Mouse (Mus musculus) intestine, embryonic 15.5 days (tissue): ENCODE results near the gene Pde4d. TPM values are rescaled to one million over a fixed set of nuclear protein-coding genes. Genes with fewer than 3 reads are reported as not detected.

ENCODE experiments used
- ATAC-seq: fragments of 200-750 bp; cut with Nextera tagmentation; 2 replicates; pipeline ENCODE4 v1.8.0; 2017; ENCODE audit warnings: moderate TSS enrichment, moderate library complexity
- H3K27ac ChIP-seq: fragments of 300-500 bp; sonication (generic); 2 replicates; pipeline ENCODE4 v1.5.1; 2015; ENCODE audit warnings: mild to moderate bottlenecking, inconsistent platforms
- H3K27me3 ChIP-seq: fragments of 300-500 bp; sonication (generic); replicated peaks from 2 replicates; pipeline ENCODE4 v1.6.1; 2015; ENCODE audit warnings: inconsistent platforms
- H3K36me3 ChIP-seq: fragments of 300-500 bp; sonication (generic); 2 replicates; pipeline ENCODE4 v1.6.1; 2015; ENCODE audit warnings: inconsistent platforms
- H3K4me1 ChIP-seq: fragments of 300-500 bp; sonication (generic); replicated peaks from 2 replicates; pipeline ENCODE4 v1.6.1; 2015; ENCODE audit warnings: inconsistent platforms
- H3K4me2 ChIP-seq: fragments of 300-500 bp; sonication (generic); replicated peaks from 2 replicates; pipeline ENCODE4 v1.6.1; 2015; ENCODE audit warnings: mild to moderate bottlenecking, inconsistent platforms
- H3K4me3 ChIP-seq: fragments of 300-500 bp; sonication (generic); replicated peaks from 2 replicates; pipeline ENCODE4 v1.5.1; 2015; ENCODE audit warnings: inconsistent platforms
- H3K9ac ChIP-seq: fragments of 300-500 bp; sonication (generic); 2 replicates; pipeline ENCODE4 v1.6.1; 2015; ENCODE audit warnings: inconsistent platforms
- H3K9me3 ChIP-seq: fragments of 300-500 bp; sonication (generic); 2 replicates; pipeline ENCODE4 v1.6.1; 2016; ENCODE audit warnings: inconsistent platforms
- WGBS: fragments of 180-500 bp; shearing (Covaris S2); methylation state at CpG from one replicate; pipeline ENCODE4 v1.1.7; 2015; 5-methylcytosine and 5-hydroxymethylcytosine counted together
- polyA plus RNA-seq: library from polyadenylated mRNA; unstranded; fragments of >200 nt; fragmentation: Nextera tagmentation; extraction: Ambion mirVana; gene quantifications from 2 replicates; pipeline ENCODE4 v1.2.1, GENCODE M21; 2015

Gene Pde4d
- polyA plus RNA-seq, 1 experiment from 2014 or later: 18.5 TPM

DNA sequence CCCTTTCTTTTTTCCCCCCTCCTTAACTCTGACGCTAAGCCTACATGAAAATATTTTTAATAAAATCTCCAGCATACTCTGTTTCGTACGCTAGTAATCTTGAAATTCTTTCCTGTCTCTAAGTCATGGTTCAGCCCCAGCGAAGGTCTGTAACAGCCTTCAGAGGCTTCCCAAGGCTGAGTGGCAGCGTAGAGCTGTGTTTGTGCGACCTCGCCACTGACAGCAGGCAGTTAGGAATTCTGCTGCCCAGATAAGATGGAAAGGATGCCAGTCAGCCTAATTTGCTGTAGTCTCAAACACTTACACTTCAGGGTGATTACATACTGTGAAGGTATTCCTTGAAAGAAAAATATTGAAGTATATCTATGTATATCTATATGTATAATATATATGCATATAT, 371.5 kb downstream of the Pde4d start:
- Histone ChIP-seq H3K36me3 (no peaks in the 10 kb centered on the region), H3K27ac (no peak overlapping the region), H3K9me3 (no peaks in the 10 kb centered on the region)

DNA sequence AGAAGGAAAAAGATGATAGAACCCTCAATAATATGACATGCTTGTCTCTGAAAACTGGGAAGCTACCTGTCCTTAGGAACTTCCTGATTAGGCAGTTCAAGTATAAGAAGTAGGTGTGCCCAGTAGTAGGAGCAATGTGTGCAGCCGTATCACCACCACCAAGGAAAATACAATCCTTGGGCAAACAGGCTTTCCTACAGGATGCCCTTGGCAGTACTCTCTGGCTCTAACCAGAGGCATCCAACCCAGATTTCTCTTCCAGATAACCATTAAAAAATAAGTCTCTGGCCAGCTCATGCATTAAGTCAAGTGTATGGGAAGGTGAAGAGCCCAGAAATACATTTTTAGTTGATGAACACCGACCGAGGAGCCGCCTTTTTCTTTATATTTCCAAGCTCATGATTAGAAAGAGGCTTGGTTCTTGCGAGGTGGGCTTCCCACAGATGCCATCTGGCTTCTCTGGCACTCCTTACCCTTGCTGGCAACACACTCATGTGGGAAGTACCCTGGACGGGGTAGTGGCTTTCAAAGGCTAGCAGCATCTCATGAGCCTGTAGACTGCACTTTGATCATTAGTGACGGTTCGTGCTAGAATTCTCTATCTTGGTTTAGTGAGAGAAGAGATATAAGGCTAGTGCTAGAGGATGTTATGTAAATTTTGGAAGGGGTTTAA, 375.0 kb downstream of the Pde4d start:
- H3K36me3 ChIP-seq: no peaks in the 10 kb centered on the region
- no peak overlapping the region for H3K27ac ChIP-seq
- no peak overlapping the region for H3K4me2 ChIP-seq
- no peaks in the 10 kb centered on the region for H3K9me3 ChIP-seq
- no peaks in the 10 kb centered on the region for H3K27me3 ChIP-seq
- ATAC-seq: no peak
- no peaks in the 10 kb centered on the region for H3K4me1 ChIP-seq
- WGBS: 86% methylated on average over 8 of the region's 8 CpGs
- no peak overlapping the region for H3K4me3 ChIP-seq
- no peak overlapping the region for H3K9ac ChIP-seq

More for the DNA sequence above, 371.5 kb downstream of the Pde4d start:
- WGBS: 84% methylated on average over 7 of the region's 7 CpGs
- Histone ChIP-seq H3K27me3 (no peaks in the 10 kb centered on the region), H3K9ac (no peak overlapping the region), H3K4me1 (no peaks in the 10 kb centered on the region), H3K4me2 (no peak overlapping the region), H3K4me3 (no peak overlapping the region)
- ATAC-seq: no peak

DNA sequence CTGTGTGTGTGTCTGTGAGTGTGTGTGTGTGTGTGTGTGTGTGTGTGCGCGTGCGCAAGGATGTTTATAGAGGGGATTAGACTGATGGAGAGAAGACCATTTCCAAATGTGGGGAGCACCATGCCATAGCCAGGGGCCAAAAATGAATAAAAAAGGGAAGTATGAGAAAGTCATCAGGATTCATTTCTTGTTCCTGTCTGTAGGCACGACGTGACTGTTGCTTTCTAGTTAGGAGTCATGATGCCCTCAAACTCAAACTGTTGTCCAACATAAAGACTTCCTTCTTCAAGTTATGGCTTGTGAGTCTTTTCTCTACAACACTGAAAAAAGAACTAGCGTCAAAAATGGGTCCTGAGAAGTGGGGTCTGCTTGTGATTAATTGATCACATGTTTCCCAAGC, 375.8 kb downstream of the Pde4d start:
- 87% methylated on average over 6 of the region's 6 CpGs for WGBS
- Histone ChIP-seq H3K9ac (no peak overlapping the region), H3K4me2 (no peak overlapping the region), H3K4me3 (no peak overlapping the region), H3K27ac (no peak overlapping the region), H3K36me3 (no peaks in the 10 kb centered on the region), H3K4me1 (no peaks in the 10 kb centered on the region), H3K27me3 (no peaks in the 10 kb centered on the region), H3K9me3 (no peaks in the 10 kb centered on the region)
- no peak for ATAC-seq

DNA sequence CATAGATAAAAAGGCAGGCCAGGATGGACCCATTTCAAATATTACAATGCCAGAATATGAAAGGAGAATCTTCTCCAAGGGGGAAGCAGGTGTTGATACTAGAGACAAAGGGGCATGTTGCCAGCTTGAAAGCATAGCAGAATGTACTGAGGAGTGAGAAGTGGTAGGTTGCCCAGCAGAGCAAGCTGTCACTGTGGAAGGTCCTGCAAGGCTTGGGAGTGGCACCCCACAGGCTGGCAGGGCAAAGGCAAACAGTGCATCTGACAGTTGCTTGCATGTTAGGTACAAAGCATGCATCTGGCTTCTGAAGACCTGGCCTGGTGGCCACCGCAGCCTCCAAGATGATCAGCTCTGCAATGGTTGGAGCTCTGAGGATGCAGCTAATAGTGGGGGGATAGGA, 384.4 kb downstream of the Pde4d start:
- no peak for ATAC-seq
- H3K27ac ChIP-seq: no peak overlapping the region
- H3K27me3 ChIP-seq: no peaks in the 10 kb centered on the region
- no peaks in the 10 kb centered on the region for H3K9me3 ChIP-seq
- no peak overlapping the region for H3K9ac ChIP-seq
- no peaks in the 10 kb centered on the region for H3K4me1 ChIP-seq
- no peak overlapping the region for H3K4me2 ChIP-seq
- H3K4me3 ChIP-seq: no peak overlapping the region
- no peaks in the 10 kb centered on the region for H3K36me3 ChIP-seq
- 93% methylated on average over 1 of the region's 1 CpGs for whole genome bisulfite sequencing

DNA sequence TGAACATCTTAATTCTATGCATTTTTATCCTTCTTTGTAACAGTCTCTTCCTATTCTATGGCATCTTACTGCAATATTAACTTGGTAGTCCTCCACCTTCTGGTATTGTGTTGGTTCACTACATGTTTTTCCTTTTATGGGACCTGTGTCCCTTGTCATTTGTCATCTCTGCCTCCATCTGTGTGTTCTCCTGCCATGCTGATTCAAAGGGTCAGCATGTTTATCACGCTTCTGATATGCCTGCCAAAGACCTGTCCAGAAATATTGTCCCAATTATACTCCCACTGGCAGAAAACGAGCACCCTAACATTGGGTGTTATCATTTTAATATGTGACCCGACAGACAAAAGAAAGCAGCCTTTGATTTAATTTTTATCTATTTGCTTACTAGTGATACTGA, 386.6 kb downstream of the Pde4d start:
- Histone ChIP-seq H3K4me2 (no peak overlapping the region), H3K9ac (no peak overlapping the region), H3K36me3 (no peaks in the 10 kb centered on the region), H3K4me1 (no peaks in the 10 kb centered on the region), H3K4me3 (no peak overlapping the region), H3K27ac (no peak overlapping the region), H3K27me3 (no peaks in the 10 kb centered on the region), H3K9me3 (no peaks in the 10 kb centered on the region)
- ATAC-seq: no peak
- 80% methylated on average over 3 of the region's 3 CpGs for WGBS

DNA sequence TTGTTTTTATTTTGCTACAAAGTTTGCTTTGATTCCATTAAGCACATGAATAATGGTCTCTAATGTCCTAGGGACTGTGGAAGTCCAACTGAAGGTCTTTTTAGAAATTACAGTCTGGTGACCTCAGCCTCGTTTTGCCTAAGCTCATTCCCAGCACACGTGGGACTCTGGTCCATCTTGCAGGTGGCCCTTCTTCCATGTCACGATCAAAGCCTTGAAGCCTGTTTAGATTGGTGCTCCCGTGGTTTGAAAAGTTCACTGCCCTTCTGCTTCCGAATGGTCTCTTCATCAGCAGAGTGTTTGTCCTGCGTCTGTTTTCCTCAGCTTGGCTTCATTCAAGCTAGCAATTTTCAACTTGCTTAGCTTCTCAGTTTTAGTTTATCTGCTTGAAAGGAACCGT, 389.4 kb downstream of the Pde4d start:
- Histone ChIP-seq H3K4me3 (no peak overlapping the region), H3K4me1 (no peaks in the 10 kb centered on the region), H3K9ac (no peak overlapping the region), H3K36me3 (no peaks in the 10 kb centered on the region), H3K4me2 (no peak overlapping the region), H3K27me3 (no peaks in the 10 kb centered on the region), H3K27ac (no peak overlapping the region), H3K9me3 (no peaks in the 10 kb centered on the region)
- no peak for ATAC-seq
- WGBS: 51% methylated on average over 7 of the region's 7 CpGs

DNA sequence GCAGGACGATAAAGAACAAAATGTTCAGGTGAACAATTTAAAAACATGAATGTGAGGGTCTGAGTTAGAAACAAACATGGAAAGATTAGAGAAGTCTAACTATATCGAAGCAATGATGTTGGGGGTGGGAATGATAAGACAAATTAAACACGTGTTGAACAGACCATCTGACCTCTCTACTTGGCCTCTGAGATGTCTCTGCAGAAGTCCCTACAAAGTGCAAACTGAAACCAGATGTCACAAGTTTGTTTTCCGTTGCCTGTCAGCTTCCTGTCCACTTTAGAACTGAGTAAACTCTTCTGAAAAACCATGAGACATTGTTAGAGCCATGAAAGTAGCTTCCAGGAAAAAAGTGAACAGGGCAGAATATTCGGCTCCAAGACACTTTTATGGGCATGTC, 404.3 kb downstream of the Pde4d start:
- no peaks in the 10 kb centered on the region for H3K4me1 ChIP-seq

DNA sequence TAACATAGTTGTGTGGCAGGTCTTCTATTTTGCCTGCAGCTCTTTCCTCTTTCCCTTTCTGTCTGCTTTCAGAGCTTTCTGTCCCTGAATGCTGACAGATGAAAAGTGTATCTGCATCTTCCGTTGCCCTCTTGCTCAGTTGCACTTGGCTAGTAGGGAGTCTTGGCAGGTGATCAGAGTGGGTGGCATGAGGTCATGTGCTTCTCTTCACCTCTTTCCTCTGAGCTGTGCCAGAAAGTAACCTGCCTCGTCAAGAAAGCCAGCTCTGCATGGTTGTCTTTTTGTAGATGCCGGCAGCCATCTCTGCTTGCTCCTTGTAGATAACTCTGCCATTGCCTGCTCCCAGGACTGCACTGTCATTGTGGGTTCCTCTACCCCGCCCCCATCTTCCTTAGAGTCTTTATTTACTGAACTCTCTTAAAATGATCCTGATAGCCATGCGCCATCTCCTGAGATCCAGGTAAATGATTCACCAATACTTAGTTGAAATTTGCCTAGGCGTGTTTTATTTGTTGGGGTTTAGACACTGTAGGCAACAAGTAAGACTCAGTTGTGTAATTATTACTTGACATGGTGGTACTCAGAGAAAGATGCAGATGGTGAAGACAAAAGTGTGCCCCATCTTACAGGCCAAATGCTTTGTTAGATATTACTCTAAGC, 407.2 kb downstream of the Pde4d start:
- Histone ChIP-seq H3K4me2 (no peak overlapping the region), H3K4me3 (no peak overlapping the region), H3K27me3 (no peaks in the 10 kb centered on the region), H3K9me3 (no peaks in the 10 kb centered on the region), H3K9ac (no peak overlapping the region), H3K4me1 (no peaks in the 10 kb centered on the region), H3K27ac (no peak overlapping the region), H3K36me3 (no peaks in the 10 kb centered on the region)
- peak; percentile 61 for ATAC-seq
- WGBS: 65% methylated on average over 6 of the region's 6 CpGs

More for the DNA sequence above, 404.3 kb downstream of the Pde4d start:
- no peak overlapping the region for H3K4me3 ChIP-seq
- no peaks in the 10 kb centered on the region for H3K9me3 ChIP-seq
- no peak for ATAC-seq
- no peaks in the 10 kb centered on the region for H3K27me3 ChIP-seq
- H3K27ac ChIP-seq: no peak overlapping the region
- no peak overlapping the region for H3K9ac ChIP-seq
- H3K36me3 ChIP-seq: no peaks in the 10 kb centered on the region
- H3K4me2 ChIP-seq: no peak overlapping the region
- 40% methylated on average over 5 of the region's 5 CpGs for WGBS

DNA sequence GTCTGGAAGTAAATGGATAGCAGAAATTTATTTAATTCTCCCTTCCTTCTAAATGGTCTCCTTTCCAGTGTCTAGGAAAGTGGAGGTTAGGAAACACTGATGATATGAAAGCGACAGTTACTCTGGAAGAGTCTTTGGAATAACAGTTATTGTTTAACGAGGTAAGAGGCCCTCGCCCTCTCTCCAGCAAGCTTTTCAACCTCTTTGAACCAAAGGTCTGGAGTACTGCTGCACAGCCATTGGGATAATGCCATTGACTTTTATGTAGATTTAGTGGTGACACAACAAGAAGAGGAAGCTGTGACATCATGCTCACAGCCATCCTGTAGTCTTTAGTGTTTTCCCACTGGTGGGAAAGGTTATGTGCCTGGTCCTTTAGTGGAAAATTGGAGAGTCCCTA, 409.6 kb downstream of the Pde4d start:
- Histone ChIP-seq H3K9ac (no peak overlapping the region), H3K9me3 (no peaks in the 10 kb centered on the region), H3K4me2 (no peak overlapping the region), H3K36me3 (no peaks in the 10 kb centered on the region), H3K27ac (no peak overlapping the region), H3K4me1 (no peaks in the 10 kb centered on the region), H3K4me3 (no peak overlapping the region), H3K27me3 (no peaks in the 10 kb centered on the region)
- 73% methylated on average over 3 of the region's 3 CpGs for WGBS
- no peak for ATAC-seq

DNA sequence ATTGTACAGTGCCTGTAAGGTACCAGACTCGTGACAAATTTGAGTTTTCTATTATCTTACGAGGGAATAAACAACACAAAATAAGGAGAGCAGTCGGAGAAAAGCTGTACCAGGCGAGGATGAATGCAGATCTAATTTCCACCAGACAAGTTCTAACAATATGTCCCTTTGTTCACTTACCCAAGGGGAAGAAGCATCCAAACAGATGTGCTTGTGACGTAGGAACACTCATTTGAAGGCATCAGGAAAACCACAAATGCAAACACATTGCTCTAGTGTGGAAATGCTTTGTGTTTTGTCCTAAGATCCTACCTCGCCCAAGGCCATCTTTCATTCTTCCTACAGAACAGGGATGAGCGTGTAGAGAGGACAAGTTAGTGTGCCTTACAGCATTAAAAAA, 411.0 kb downstream of the Pde4d start:
- Histone ChIP-seq H3K9ac (no peak overlapping the region), H3K4me2 (no peak overlapping the region), H3K36me3 (no peaks in the 10 kb centered on the region), H3K27ac (no peak overlapping the region), H3K27me3 (no peaks in the 10 kb centered on the region), H3K4me3 (no peak overlapping the region), H3K9me3 (no peaks in the 10 kb centered on the region), H3K4me1 (no peaks in the 10 kb centered on the region)
- 79% methylated on average over 7 of the region's 7 CpGs for WGBS
- ATAC-seq: no peak

DNA sequence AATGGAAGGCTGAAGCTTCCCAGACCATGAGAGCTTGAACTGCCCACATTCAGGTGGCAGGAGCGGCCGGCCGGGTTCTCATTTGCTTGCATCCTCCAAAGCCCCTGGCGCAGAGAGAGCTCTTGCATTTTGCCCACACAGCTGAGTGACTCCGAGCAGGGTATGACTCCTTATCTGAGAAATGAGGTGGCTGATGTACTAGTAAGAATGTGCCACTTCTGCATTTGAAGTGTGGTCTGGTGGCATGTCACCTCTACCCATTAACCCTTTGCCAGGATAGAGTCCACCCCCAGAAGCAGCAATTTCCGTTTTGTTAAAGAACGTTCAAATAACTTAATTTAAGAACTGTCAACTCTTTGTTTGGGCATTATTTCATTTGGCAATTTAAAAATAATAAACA, 412.0 kb downstream of the Pde4d start:
- 89% methylated on average over 7 of the region's 7 CpGs for WGBS
- H3K27ac ChIP-seq: no peak overlapping the region
- no peaks in the 10 kb centered on the region for H3K36me3 ChIP-seq
- no peaks in the 10 kb centered on the region for H3K27me3 ChIP-seq
- ATAC-seq: no peak
- H3K4me2 ChIP-seq: no peak overlapping the region
- no peaks in the 10 kb centered on the region for H3K9me3 ChIP-seq
- H3K4me1 ChIP-seq: no peaks in the 10 kb centered on the region
- H3K9ac ChIP-seq: no peak overlapping the region
- H3K4me3 ChIP-seq: no peak overlapping the region

DNA sequence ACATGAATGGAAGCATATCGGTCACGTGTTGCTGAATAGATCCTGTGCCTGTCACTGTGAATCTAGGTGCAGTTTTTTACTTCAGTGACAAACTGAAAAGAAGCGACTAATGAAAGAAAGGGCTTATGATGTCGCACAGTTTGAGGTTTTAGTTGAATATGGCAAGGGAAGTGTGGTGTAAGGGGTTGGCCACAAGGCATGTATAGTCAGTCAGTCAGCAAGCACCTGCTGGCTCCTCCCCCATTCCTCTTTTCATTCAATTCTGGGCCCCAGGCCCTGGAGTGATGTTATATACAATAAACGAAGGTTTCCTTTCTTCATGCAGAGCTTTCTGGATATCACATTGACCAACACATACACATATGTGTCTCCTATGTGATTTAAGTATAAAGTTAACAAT, 412.4 kb downstream of the Pde4d start:
- Histone ChIP-seq H3K36me3 (no peaks in the 10 kb centered on the region), H3K9ac (no peak overlapping the region), H3K4me1 (no peaks in the 10 kb centered on the region), H3K4me3 (no peak overlapping the region), H3K27ac (no peak overlapping the region), H3K4me2 (no peak overlapping the region), H3K9me3 (no peaks in the 10 kb centered on the region), H3K27me3 (no peaks in the 10 kb centered on the region)
- no peak for ATAC-seq
- 80% methylated on average over 5 of the region's 5 CpGs for WGBS

DNA sequence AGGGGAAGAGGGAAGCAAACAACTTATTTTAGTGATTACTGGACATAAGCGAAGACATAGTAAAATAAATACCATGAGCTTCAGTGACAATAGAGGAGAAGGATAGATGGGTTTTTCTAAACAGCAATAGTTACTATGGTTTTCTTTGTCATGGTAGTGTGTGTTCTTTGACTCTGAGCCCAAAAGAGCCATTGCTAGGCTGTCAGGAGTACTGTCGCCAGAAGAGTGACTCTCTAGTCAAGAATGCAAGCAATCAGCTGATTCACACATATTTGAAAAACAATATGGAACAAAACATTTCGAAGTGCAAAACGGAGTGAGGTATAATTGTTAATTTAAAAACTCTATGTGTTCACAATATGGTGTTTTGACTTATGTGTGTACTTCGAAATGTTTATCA, 450.4 kb downstream of the Pde4d start:
- H3K4me2 ChIP-seq: no peak overlapping the region
- no peak overlapping the region for H3K9ac ChIP-seq
- H3K36me3 ChIP-seq: no peaks in the 10 kb centered on the region
- no peaks in the 10 kb centered on the region for H3K4me1 ChIP-seq
- 87% methylated on average over 5 of the region's 5 CpGs for WGBS
- H3K27ac ChIP-seq: no peak overlapping the region
- no peak for ATAC-seq
- no peak overlapping the region for H3K4me3 ChIP-seq
- no peaks in the 10 kb centered on the region for H3K27me3 ChIP-seq
- H3K9me3 ChIP-seq: no peaks in the 10 kb centered on the region
